Mouse (Mus musculus) small intestine, adult 2 months (tissue): ENCODE results near the gene Crlf2. TPM values are rescaled to one million over a fixed set of nuclear protein-coding genes. Genes with fewer than 3 reads are reported as not detected.
A peak's percentile ranks its signal among the peaks of the same experiment; 100 is the strongest.

Experiments used
- H3K27ac ChIP-seq: fragments of 200-500 bp; 2 replicates; pipeline ENCODE4 v1.5.1; 2012; ENCODE audit warnings: low read depth, low read length, control low read depth, inconsistent platforms; ENCODE audit not compliant: insufficient read depth
- H3K27me3 ChIP-seq: fragments of 200-500 bp; 2 replicates; pipeline ENCODE4 v1.6.1; 2012; ENCODE audit warnings: mild to moderate bottlenecking, moderate library complexity, low read length, inconsistent platforms; ENCODE audit not compliant: control insufficient read depth, insufficient read depth
- H3K36me3 ChIP-seq: fragments of 200-500 bp; 2 replicates; pipeline ENCODE4 v1.6.1; 2012; ENCODE audit warnings: mild to moderate bottlenecking, low read length, control low read depth, inconsistent platforms; ENCODE audit not compliant: control insufficient read depth, insufficient read depth
- H3K4me1 ChIP-seq: fragments of 200-500 bp; 2 replicates; pipeline ENCODE4 v1.6.1; 2012; ENCODE audit warnings: low read length, inconsistent platforms, mixed read lengths; ENCODE audit not compliant: control insufficient read depth, insufficient read depth, insufficient read length
- H3K4me3 ChIP-seq: fragments of 200-500 bp; 2 replicates; pipeline ENCODE4 v1.5.1; 2012; ENCODE audit warnings: low read depth, mild to moderate bottlenecking, control low read depth, inconsistent platforms, low read length, moderate library complexity
- CTCF ChIP-seq: fragments of 200-500 bp; IDR thresholded peaks from 2 replicates; pipeline ENCODE4 v1.5.1; 2012; ENCODE audit warnings: low read depth, mild to moderate bottlenecking, control low read depth, inconsistent platforms, low read length, moderate library complexity, mixed read lengths; ENCODE audit not compliant: insufficient replicate concordance, insufficient read length; ENCODE audit errors: extremely low read depth
- POLR2A ChIP-seq: fragments of 200-500 bp; IDR thresholded peaks from 2 replicates; pipeline ENCODE4 v1.6.1; 2012; ENCODE audit warnings: low read depth, mild to moderate bottlenecking, control low read depth, inconsistent platforms, low read length, moderate library complexity
- WGBS: fragments of 180-500 bp; shearing (Covaris S2); methylation state at CpG from one replicate; pipeline ENCODE4 v1.1.7; 2018; 5-methylcytosine and 5-hydroxymethylcytosine counted together
- polyA plus RNA-seq: library from polyadenylated mRNA; depleted of rRNA; stranded (reverse); fragments of >200 nt; gene quantifications from 2 replicates; pipeline ENCODE4 v1.2.3, GENCODE M21; 2012

Crlf2 gene
- polyA plus RNA-seq, 1 experiment = 51.8 TPM

GRCm38 (mm10) chr5:109553160-109553930 is 5.4 kb downstream of the Crlf2 start:
- Histone ChIP-seq H3K4me1 (peaks cover 2% of the 10 kb centered on the region; the same call in 1 of the 2 replicates), H3K27ac (no peak overlapping the region), H3K27me3 (no peaks in the 10 kb centered on the region), H3K4me3 (no peak overlapping the region), H3K36me3 (no peaks in the 10 kb centered on the region)
- 65% methylated on average over 18 of the region's 18 CpGs for WGBS
- TF ChIP-seq CTCF = no peak

- no peak overlapping the region for H3K4me3 ChIP-seq
- 80% methylated on average over 15 of the region's 15 CpGs for WGBS
- H3K4me1 ChIP-seq = peaks cover 2% of the 10 kb centered on the region; the same call in 1 of the 2 replicates
- TF ChIP-seq CTCF (no peak), POLR2A (no peak)
- no peak overlapping the region for H3K27ac ChIP-seq
- no peaks in the 10 kb centered on the region for H3K36me3 ChIP-seq
- H3K27me3 ChIP-seq = no peaks in the 10 kb centered on the region
Measured at GRCm38 (mm10) chr5:109552541-109552940, 6.3 kb downstream of the Crlf2 start.

- Histone ChIP-seq H3K4me3 (no peak overlapping the region), H3K27me3 (no peaks in the 10 kb centered on the region), H3K36me3 (no peaks in the 10 kb centered on the region), H3K27ac (no peak overlapping the region), H3K4me1 (peaks cover 2% of the 10 kb centered on the region; the same call in 1 of the 2 replicates)
- TF ChIP-seq CTCF = no peak
- WGBS = 81% methylated on average over 13 of the region's 13 CpGs
Measured at GRCm38 (mm10) chr5:109552116-109552515, 6.7 kb downstream of the Crlf2 start.

- H3K27me3 ChIP-seq = no peaks in the 10 kb centered on the region
- TF ChIP-seq CTCF = no peak
- TF ChIP-seq POLR2A = no peak
- 89% methylated on average over 25 of the region's 25 CpGs for WGBS
- no peaks in the 10 kb centered on the region for H3K36me3 ChIP-seq
- no peak overlapping the region for H3K27ac ChIP-seq
- H3K4me1 ChIP-seq = no peaks in the 10 kb centered on the region
- no peak overlapping the region for H3K4me3 ChIP-seq
Measured at GRCm38 (mm10) chr5:109551041-109551765, 7.6 kb downstream of the Crlf2 start.

- H3K36me3 ChIP-seq = no peaks in the 10 kb centered on the region
- no peak overlapping the region for H3K4me3 ChIP-seq
- 87% methylated on average over 36 of the region's 36 CpGs for WGBS
- H3K27ac ChIP-seq = no peak overlapping the region
- no peaks in the 10 kb centered on the region for H3K27me3 ChIP-seq
- TF ChIP-seq CTCF (no peak), POLR2A (no peak)
- H3K4me1 ChIP-seq = no peaks in the 10 kb centered on the region
Measured at GRCm38 (mm10) chr5:109550225-109550935, 8.4 kb downstream of the Crlf2 start.

GRCm38 (mm10) chr5:109548712-109549111 is 10.1 kb downstream of the Crlf2 start:
- TF ChIP-seq POLR2A (no peak), CTCF (peak; percentile 59; the same call in 1 of the 2 replicates)
- 61% methylated on average over 9 of the region's 9 CpGs for WGBS
- H3K4me1 ChIP-seq = no peaks in the 10 kb centered on the region
- no peak overlapping the region for H3K27ac ChIP-seq
- no peaks in the 10 kb centered on the region for H3K36me3 ChIP-seq
- no peak overlapping the region for H3K4me3 ChIP-seq
- H3K27me3 ChIP-seq = no peaks in the 10 kb centered on the region

GRCm38 (mm10) chr5:109547112-109547511 is 11.7 kb downstream of the Crlf2 start:
- WGBS = 74% methylated on average over 2 of the region's 2 CpGs
- Histone ChIP-seq H3K27ac (no peak overlapping the region), H3K4me3 (no peak overlapping the region), H3K36me3 (no peaks in the 10 kb centered on the region), H3K27me3 (no peaks in the 10 kb centered on the region), H3K4me1 (no peaks in the 10 kb centered on the region)
- no peak for TF ChIP-seq CTCF
